Mouse (Mus musculus) thymus, postnatal 0 days (tissue): ENCODE measurements around the gene Tapt1. TPM values are rescaled to one million over a fixed set of nuclear protein-coding genes. Genes with fewer than 3 reads are reported as not detected.
"Not testable (repeated sequence)": the region's sequence is repeated elsewhere in the genome, so short reads cannot be mapped to it uniquely, and the experiment has no call there.

ENCODE experiments used
- DNase-seq: peaks from one replicate; pipeline ENCODE4 v3.0.0-alpha.2; 2015; ENCODE audit warnings: low spot score
- polyA plus RNA-seq: library from polyadenylated mRNA; unstranded; fragments of >200 nt; fragmentation: Nextera tagmentation; extraction: Ambion mirVana; gene quantifications from 2 replicates; pipeline ENCODE4 v1.2.1, GENCODE M21; 2015

Tapt1 gene
- polyA plus RNA-seq, 1 experiment from 2014 or later, result 126 TPM

- DNase-seq, result no peak
These were observed 82.8 kb downstream of the Tapt1 start for GRCm38 (mm10) chr5:44143467-44144235.

- no peak for DNase-seq
These were observed 98.9 kb downstream of the Tapt1 start for GRCm38 (mm10) chr5:44127487-44127886.

GRCm38 (mm10) chr5:44126574-44126973, 99.9 kb downstream of the Tapt1 start:
- DNase-seq, result not testable (repeated sequence)

Other genes starting within 250 kb of the Tapt1 start
- 5.0 and 7.2 TPM in 2 replicates for gene Fgfbp1, start 244.8 kb downstream of the Tapt1 start, polyA plus RNA-seq
- 2.0 and 2.5 TPM in 2 replicates for gene Prom1, start 124.6 kb downstream of the Tapt1 start, polyA plus RNA-seq